Mouse (Mus musculus): ENCODE data around the gene Prkg1. TPM values are rescaled to one million over a fixed set of nuclear protein-coding genes. Genes with fewer than 3 reads are reported as not detected.

Prkg1 gene
- polyA plus RNA-seq, 1 experiment = 5.9 TPM

- no peaks in the 10 kb centered on the region; the same call in 1 of the 2 replicates for H3K4me1 ChIP-seq (ENCODE audit: control insufficient read depth, insufficient read depth, low read length)
- TF ChIP-seq POLR2A (IDR thresholded peaks at IDR 0.05; ENCODE audit: extremely low read depth, insufficient read depth, low read length) (no peak), CTCF (IDR thresholded peaks at IDR 0.05; ENCODE audit: extremely low read depth, insufficient read depth, low read length) (no peak)
- no peak overlapping the region for H3K4me3 ChIP-seq (ENCODE audit: insufficient read depth, low read length)
- no peak overlapping the region for H3K27ac ChIP-seq (ENCODE audit: insufficient read depth, low read length)
Observed at GRCm38 (mm10) chr19:30844916-30845315, 919.9 kb downstream of the Prkg1 start.

DNA sequence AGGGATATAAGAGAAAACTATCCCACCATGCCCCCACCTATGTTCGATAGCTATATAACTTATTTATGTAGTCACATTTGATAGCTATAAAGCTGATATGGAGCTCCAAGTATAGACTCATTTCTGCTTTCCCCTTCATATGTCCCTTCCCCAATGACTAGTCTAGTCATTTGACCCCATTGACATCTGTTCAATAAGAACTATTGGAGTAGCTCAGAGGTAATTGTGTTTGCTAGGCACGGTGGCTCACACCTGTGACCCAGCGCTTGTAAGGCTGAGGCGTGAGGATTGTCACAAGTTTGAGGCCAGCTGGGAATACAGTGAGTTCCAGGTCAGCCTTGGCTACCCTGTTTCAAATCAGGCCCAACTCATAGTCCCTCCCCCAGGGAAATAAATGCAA is 921.2 kb downstream of the Prkg1 start:
- no peak overlapping the region for H3K27ac ChIP-seq (ENCODE audit: insufficient read depth, low read length)
- TF ChIP-seq CTCF (IDR thresholded peaks at IDR 0.05; ENCODE audit: extremely low read depth, insufficient read depth, low read length) (no peak), POLR2A (IDR thresholded peaks at IDR 0.05; ENCODE audit: extremely low read depth, insufficient read depth, low read length) (no peak)
- no peaks in the 10 kb centered on the region; the same call in 1 of the 2 replicates for H3K4me1 ChIP-seq (ENCODE audit: control insufficient read depth, insufficient read depth, low read length)

DNA sequence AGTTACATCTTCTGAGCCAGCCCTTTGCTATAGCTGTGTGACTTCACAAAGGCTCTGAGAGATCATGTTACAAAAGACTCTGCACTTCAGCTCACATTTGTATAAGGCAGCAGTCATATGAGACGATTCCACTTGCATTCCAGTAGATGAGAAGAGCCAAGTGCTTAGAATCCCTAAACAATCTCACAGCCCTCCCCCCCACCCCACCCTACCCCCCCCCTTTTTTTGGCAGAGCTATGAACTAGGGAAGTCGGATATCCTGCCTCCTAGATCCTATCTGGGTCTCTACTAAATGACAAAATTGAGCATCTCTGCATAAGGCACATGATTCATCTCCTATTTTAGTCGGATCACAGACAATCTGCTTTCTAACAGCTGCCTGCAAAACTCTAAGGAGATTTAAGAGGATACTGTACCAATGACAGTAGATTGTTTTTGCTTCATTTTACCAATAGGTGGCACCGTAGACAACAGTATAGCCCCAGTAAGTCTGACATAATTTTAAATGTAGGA is 921.7 kb downstream of the Prkg1 start:
- no peak overlapping the region for H3K27ac ChIP-seq (ENCODE audit: insufficient read depth, low read length)
- no peak for TF ChIP-seq CTCF (IDR thresholded peaks at IDR 0.05; ENCODE audit: extremely low read depth, insufficient read depth, low read length)
- no peak for TF ChIP-seq POLR2A (IDR thresholded peaks at IDR 0.05; ENCODE audit: extremely low read depth, insufficient read depth, low read length)
- H3K4me3 ChIP-seq (ENCODE audit: insufficient read depth, low read length) = no peak overlapping the region
- no peaks in the 10 kb centered on the region; the same call in 1 of the 2 replicates for H3K4me1 ChIP-seq (ENCODE audit: control insufficient read depth, insufficient read depth, low read length)

More for the DNA sequence above, 921.2 kb downstream of the Prkg1 start:
- H3K4me3 ChIP-seq (ENCODE audit: insufficient read depth, low read length) = no peak overlapping the region

- Histone ChIP-seq H3K27ac (ENCODE audit: insufficient read depth, low read length) (no peak overlapping the region), H3K4me3 (ENCODE audit: insufficient read depth, low read length) (no peak overlapping the region), H3K4me1 (ENCODE audit: control insufficient read depth, insufficient read depth, low read length) (no peaks in the 10 kb centered on the region; the same call in 1 of the 2 replicates)
- no peak for TF ChIP-seq CTCF (IDR thresholded peaks at IDR 0.05; ENCODE audit: extremely low read depth, insufficient read depth, low read length)
- TF ChIP-seq POLR2A (IDR thresholded peaks at IDR 0.05; ENCODE audit: extremely low read depth, insufficient read depth, low read length) = no peak
Observed at GRCm38 (mm10) chr19:30842640-30843039, 922.2 kb downstream of the Prkg1 start.

DNA sequence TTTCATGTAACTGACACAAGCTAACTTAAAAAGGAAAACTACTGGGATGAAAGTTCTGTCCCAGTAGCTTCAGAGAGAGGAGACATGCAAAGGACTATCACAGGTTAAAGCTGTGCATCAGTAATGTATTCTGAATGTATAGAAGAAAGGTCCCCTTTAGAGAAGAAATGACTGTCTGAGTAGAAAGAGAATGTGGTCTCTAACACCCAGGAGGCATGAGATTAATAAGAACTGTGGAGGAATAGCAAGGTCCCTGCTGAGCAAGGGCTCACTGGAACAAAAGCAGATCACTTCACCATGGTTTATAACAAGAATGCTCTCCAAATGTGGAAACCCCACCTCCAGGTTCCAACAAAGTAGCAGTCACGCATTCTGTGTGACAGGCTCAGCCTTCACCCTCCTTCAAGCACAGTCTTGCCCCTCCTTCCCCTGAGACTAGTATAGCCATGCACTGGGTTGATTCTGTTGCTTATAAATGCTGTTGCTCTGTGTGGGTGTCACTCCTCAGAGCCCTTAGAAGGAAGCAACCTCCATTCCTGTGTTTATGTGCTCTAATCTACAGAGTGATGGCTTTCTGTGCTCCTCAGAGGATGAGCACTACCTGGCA is 931.7 kb downstream of the Prkg1 start:
- no peak overlapping the region for H3K27ac ChIP-seq (ENCODE audit: insufficient read depth, low read length)
- no peak overlapping the region for H3K4me3 ChIP-seq (ENCODE audit: insufficient read depth, low read length)
- 0 out of 2 replicates have a peak, but pooled peaks cover 2% of the 10 kb centered on the region for H3K4me1 ChIP-seq (ENCODE audit: control insufficient read depth, insufficient read depth, low read length)
- TF ChIP-seq POLR2A (IDR thresholded peaks at IDR 0.05; ENCODE audit: extremely low read depth, insufficient read depth, low read length) (no peak), CTCF (IDR thresholded peaks at IDR 0.05; ENCODE audit: extremely low read depth, insufficient read depth, low read length) (no peak)

DNA sequence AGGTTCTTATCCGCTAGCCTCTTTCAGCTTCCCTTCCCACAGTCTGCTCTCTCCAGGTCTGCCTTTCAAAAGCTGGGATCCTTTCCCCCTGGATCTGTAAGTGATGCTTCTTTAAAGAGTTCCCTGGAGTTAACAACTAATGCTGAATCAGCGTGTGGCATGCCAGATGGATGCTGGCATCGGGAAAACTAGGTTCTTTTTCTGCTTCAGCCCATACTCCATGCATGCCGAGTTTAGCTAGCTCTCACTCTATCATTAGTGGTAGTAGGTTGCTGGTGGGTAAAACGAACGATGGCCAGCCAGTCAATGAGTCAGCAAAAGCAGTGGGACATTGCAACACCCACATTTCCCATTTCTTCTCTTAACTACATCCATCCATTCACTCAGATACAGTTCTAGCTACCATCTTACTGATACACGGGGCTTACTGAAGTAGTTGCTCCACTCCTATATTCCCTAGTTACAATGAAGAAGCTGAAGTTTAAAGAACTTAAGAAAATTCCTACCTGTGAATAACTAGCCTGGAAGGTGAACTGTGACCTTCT is 935.5 kb downstream of the Prkg1 start:
- TF ChIP-seq POLR2A (IDR thresholded peaks at IDR 0.05; ENCODE audit: extremely low read depth, insufficient read depth, low read length) = no peak
- no peak for TF ChIP-seq CTCF (IDR thresholded peaks at IDR 0.05; ENCODE audit: extremely low read depth, insufficient read depth, low read length)
- H3K4me3 ChIP-seq (ENCODE audit: insufficient read depth, low read length) = no peak overlapping the region
- H3K27ac ChIP-seq (ENCODE audit: insufficient read depth, low read length) = no peak overlapping the region
- 0 out of 2 replicates have a peak, but pooled peaks cover 2% of the 10 kb centered on the region for H3K4me1 ChIP-seq (ENCODE audit: control insufficient read depth, insufficient read depth, low read length)

DNA sequence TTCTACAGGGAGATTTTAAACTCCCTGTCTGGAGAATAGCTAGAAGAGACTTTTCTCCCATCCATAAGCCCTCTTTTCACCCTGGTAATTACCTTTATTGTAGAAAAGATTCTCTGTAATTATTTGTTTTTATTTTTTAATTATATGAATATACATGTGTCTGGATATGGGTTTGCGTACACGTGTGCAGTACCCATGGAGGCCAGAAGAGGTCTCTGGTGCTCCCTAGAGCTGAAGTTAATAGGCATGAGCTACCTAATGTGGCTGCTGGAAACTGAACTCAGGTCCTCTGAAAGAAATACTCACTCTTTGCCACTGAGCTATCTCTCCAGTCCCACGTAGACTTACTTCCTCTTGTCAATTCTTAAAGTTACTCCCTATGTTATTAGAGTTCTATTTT is 937.0 kb downstream of the Prkg1 start:
- Histone ChIP-seq H3K4me3 (ENCODE audit: insufficient read depth, low read length) (no peak overlapping the region), H3K27ac (ENCODE audit: insufficient read depth, low read length) (no peak overlapping the region), H3K4me1 (ENCODE audit: control insufficient read depth, insufficient read depth, low read length) (no peaks in the 10 kb centered on the region)
- TF ChIP-seq POLR2A (IDR thresholded peaks at IDR 0.05; ENCODE audit: extremely low read depth, insufficient read depth, low read length) = no peak
- TF ChIP-seq CTCF (IDR thresholded peaks at IDR 0.05; ENCODE audit: extremely low read depth, insufficient read depth, low read length) = no peak

DNA sequence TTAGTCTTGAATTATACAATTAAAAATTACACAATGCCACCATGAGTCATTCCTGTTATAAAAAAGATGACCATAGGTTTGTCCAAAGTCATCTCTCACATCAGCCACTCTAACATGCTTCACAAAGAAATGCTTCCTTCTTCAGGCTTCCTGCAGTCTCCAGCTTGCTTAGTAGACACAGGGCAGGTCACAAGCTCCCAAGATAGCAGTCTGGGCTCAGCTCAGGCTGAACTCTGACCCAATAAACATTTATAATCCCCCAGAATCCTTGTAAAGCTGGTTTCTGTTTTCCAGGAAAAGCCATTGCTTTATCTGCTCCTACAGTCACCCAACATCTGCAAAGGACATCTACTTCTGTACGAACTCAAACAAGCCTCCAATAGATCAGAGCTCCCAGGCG is 938.7 kb downstream of the Prkg1 start:
- Histone ChIP-seq H3K4me3 (ENCODE audit: insufficient read depth, low read length) (no peak overlapping the region), H3K27ac (ENCODE audit: insufficient read depth, low read length) (no peak overlapping the region), H3K4me1 (ENCODE audit: control insufficient read depth, insufficient read depth, low read length) (no peaks in the 10 kb centered on the region)
- TF ChIP-seq CTCF (IDR thresholded peaks at IDR 0.05; ENCODE audit: extremely low read depth, insufficient read depth, low read length) (no peak), POLR2A (IDR thresholded peaks at IDR 0.05; ENCODE audit: extremely low read depth, insufficient read depth, low read length) (no peak)

GRCm38 (mm10) chr19:30815661-30816060 is 949.2 kb downstream of the Prkg1 start:
- Histone ChIP-seq H3K27ac (ENCODE audit: insufficient read depth, low read length) (no peak overlapping the region), H3K4me1 (ENCODE audit: control insufficient read depth, insufficient read depth, low read length) (no peaks in the 10 kb centered on the region), H3K4me3 (ENCODE audit: insufficient read depth, low read length) (no peak overlapping the region)
- TF ChIP-seq POLR2A (IDR thresholded peaks at IDR 0.05; ENCODE audit: extremely low read depth, insufficient read depth, low read length) = no peak
- TF ChIP-seq CTCF (IDR thresholded peaks at IDR 0.05; ENCODE audit: extremely low read depth, insufficient read depth, low read length) = no peak

DNA sequence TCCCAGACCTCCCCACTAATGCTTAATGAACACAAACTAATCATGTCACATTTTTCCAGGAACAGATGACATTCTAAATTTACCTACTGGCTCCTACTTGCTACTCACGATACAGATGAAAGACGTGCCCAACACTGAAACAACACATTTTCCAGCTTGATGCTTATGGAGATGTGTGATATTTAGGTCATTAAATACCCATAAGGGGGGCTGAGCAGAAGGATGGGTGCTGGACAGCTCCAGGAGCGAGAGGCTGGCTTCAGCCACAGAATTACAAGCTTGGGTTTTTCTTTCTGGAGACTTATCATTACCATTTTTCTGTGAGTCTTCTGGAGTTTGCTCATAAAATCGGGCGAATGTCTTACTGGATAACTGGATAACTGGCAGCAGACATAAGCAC is 958.6 kb downstream of the Prkg1 start:
- Histone ChIP-seq H3K4me1 (ENCODE audit: control insufficient read depth, insufficient read depth, low read length) (no peaks in the 10 kb centered on the region), H3K4me3 (ENCODE audit: insufficient read depth, low read length) (no peak overlapping the region), H3K27ac (ENCODE audit: insufficient read depth, low read length) (no peak overlapping the region)
- TF ChIP-seq CTCF (IDR thresholded peaks at IDR 0.05; ENCODE audit: extremely low read depth, insufficient read depth, low read length) = no peak
- no peak for TF ChIP-seq POLR2A (IDR thresholded peaks at IDR 0.05; ENCODE audit: extremely low read depth, insufficient read depth, low read length)
